Mouse (Mus musculus): Measurements from ENCODE around the gene Mcoln2. TPM values are rescaled to one million over a fixed set of nuclear protein-coding genes. Genes with fewer than 3 reads are reported as not detected.

Mcoln2 gene
- polyA plus RNA-seq, 1 experiment from 2014 or later = 0.84 TPM

- Histone ChIP-seq H3K36me3 (ENCODE audit: insufficient read depth, low read length) (no peaks in the 10 kb centered on the region), H3K27me3 (ENCODE audit: insufficient read depth, low read length) (no peaks in the 10 kb centered on the region), H3K4me3 (ENCODE audit: low read length) (no peak overlapping the region), H3K9me3 (ENCODE audit: low read length) (no peaks in the 10 kb centered on the region), H3K4me1 (ENCODE audit: insufficient read depth, low read length) (0 out of 2 replicates have a peak, but pooled peaks cover 3% of the 10 kb centered on the region), H3K4me2 (replicated peaks; ENCODE audit: low read depth, low read length) (no peak overlapping the region), H3K27ac (ENCODE audit: low read length) (no peak overlapping the region), H3K9ac (replicated peaks; ENCODE audit: low read length) (no peak overlapping the region)
- no peak for ATAC-seq (ENCODE audit: low FRiP score, low TSS enrichment)
- 35% methylated on average over 6 of the region's 6 CpGs for WGBS
Observed at GRCm38 (mm10) chr3:146196301-146196700, 46.7 kb downstream of the Mcoln2 start.

- Histone ChIP-seq H3K27me3 (ENCODE audit: insufficient read depth, low read length) (no peaks in the 10 kb centered on the region), H3K4me3 (ENCODE audit: low read length) (no peak overlapping the region), H3K36me3 (ENCODE audit: insufficient read depth, low read length) (no peaks in the 10 kb centered on the region), H3K9me3 (ENCODE audit: low read length) (no peaks in the 10 kb centered on the region), H3K4me2 (replicated peaks; ENCODE audit: low read depth, low read length) (no peak overlapping the region), H3K4me1 (ENCODE audit: insufficient read depth, low read length) (0 out of 2 replicates have a peak, but pooled peaks cover 3% of the 10 kb centered on the region), H3K9ac (replicated peaks; ENCODE audit: low read length) (no peak overlapping the region), H3K27ac (ENCODE audit: low read length) (no peak overlapping the region)
- no peak for ATAC-seq (ENCODE audit: low FRiP score, low TSS enrichment)
- 74% methylated on average over 17 of the region's 17 CpGs for WGBS
Observed at GRCm38 (mm10) chr3:146196780-146197743, 47.4 kb downstream of the Mcoln2 start.

DNA sequence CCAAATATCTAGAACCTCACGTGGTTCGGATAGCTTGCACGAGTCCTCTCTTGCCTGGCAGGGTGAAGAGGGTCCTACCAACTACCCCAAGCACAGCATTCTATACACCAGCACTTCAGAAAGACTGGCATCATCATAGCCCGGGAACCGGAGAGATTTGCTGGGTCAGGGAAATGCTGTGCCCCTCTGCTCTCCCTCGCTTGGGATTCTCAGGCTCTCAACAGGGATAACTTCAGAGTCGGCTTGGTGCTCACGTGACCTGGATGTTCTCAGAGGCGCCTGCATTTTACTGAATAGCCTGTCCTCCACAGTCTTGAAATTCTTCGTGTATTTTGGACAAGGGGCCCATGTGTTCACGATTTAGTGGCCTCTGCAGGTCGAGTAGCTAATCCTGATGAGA, 48.2 kb downstream of the Mcoln2 start:
- H3K27me3 ChIP-seq (ENCODE audit: insufficient read depth, low read length) = no peaks in the 10 kb centered on the region
- no peak overlapping the region for H3K27ac ChIP-seq (ENCODE audit: low read length)
- H3K9me3 ChIP-seq (ENCODE audit: low read length) = no peaks in the 10 kb centered on the region
- H3K4me1 ChIP-seq (ENCODE audit: insufficient read depth, low read length) = 0 out of 2 replicates have a peak, but pooled peaks cover 3% of the 10 kb centered on the region
- H3K36me3 ChIP-seq (ENCODE audit: insufficient read depth, low read length) = no peaks in the 10 kb centered on the region
- no peak overlapping the region for H3K9ac ChIP-seq (replicated peaks; ENCODE audit: low read length)
- H3K4me2 ChIP-seq (replicated peaks; ENCODE audit: low read depth, low read length) = no peak overlapping the region
- no peak overlapping the region for H3K4me3 ChIP-seq (ENCODE audit: low read length)
- WGBS = 86% methylated on average over 12 of the region's 12 CpGs
- no peak for ATAC-seq (ENCODE audit: low FRiP score, low TSS enrichment)

DNA sequence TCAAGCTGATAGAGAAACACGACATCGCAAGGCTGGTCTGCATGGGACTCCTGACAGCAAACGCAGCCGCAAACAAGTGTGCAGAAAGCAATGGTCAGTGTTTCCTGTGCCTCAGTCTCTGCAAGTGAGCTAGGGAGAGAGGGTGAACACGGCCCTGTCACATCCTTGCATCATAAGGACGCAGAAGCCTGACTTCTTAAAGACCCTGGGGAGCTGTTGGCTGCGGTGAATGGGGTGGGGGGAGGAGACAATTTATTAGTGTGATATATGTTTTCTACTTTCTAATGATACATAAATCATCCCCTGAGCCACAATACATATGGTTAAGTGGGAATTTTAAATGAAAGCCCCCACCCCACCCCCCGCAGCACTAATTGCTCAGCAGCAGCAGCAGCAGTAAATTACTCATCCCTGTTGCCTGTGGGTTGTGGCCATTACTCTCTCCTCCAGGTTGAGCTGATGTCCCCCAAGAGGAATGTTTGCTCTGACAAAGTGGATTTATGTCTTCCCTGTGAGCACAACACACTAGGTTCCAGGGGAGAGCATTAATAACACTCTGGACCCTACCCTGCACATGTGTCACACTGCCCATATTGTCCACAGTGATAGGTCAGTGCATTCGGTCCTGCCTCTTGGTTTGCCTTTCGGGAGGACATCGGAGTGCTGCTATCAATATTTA, 49.3 kb downstream of the Mcoln2 start:
- Histone ChIP-seq H3K27me3 (ENCODE audit: insufficient read depth, low read length) (no peaks in the 10 kb centered on the region), H3K4me1 (ENCODE audit: insufficient read depth, low read length) (0 out of 2 replicates have a peak, but pooled peaks cover 3% of the 10 kb centered on the region), H3K4me2 (replicated peaks; ENCODE audit: low read depth, low read length) (no peak overlapping the region), H3K36me3 (ENCODE audit: insufficient read depth, low read length) (no peaks in the 10 kb centered on the region), H3K4me3 (ENCODE audit: low read length) (no peak overlapping the region), H3K9ac (replicated peaks; ENCODE audit: low read length) (no peak overlapping the region), H3K9me3 (ENCODE audit: low read length) (no peaks in the 10 kb centered on the region), H3K27ac (ENCODE audit: low read length) (no peak overlapping the region)
- ATAC-seq (ENCODE audit: low FRiP score, low TSS enrichment) = peak; percentile 59; the same call in 1 of the 2 replicates
- 40% methylated on average over 11 of the region's 11 CpGs for WGBS

GRCm38 (mm10) chr3:146199486-146199885, 49.9 kb downstream of the Mcoln2 start:
- 0 out of 2 replicates have a peak, but pooled peaks cover 3% of the 10 kb centered on the region for H3K4me1 ChIP-seq (ENCODE audit: insufficient read depth, low read length)
- WGBS = 39% methylated on average over 3 of the region's 3 CpGs

DNA sequence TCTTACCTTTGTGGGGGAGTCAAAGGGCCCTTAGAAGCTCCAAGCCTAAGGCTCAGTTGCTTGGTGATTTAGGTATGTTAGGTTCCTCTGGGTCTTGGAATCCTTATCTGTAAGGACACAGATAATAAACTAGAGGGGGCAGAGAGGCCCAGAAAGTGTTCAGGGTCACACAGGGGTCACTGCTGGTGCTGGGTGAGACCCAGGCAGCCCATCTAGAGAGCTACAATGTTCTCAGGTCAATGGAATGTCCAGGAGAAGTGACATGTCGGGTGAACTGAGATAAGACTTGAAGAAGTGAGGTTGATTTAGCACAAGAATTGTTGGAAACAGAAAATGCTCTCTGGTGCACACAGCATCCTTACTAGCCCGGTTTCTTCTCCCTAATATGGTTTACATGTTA, 54.7 kb downstream of the Mcoln2 start:
- Histone ChIP-seq H3K27me3 (ENCODE audit: insufficient read depth, low read length) (no peaks in the 10 kb centered on the region), H3K4me3 (ENCODE audit: low read length) (no peak overlapping the region), H3K4me1 (ENCODE audit: insufficient read depth, low read length) (0 out of 2 replicates have a peak, but pooled peaks cover 3% of the 10 kb centered on the region), H3K27ac (ENCODE audit: low read length) (no peak overlapping the region), H3K9ac (replicated peaks; ENCODE audit: low read length) (no peak overlapping the region), H3K36me3 (ENCODE audit: insufficient read depth, low read length) (no peaks in the 10 kb centered on the region), H3K9me3 (ENCODE audit: low read length) (no peaks in the 10 kb centered on the region), H3K4me2 (replicated peaks; ENCODE audit: low read depth, low read length) (no peak overlapping the region)
- WGBS = 53% methylated on average over 2 of the region's 2 CpGs
- ATAC-seq (ENCODE audit: low FRiP score, low TSS enrichment) = no peak

More at GRCm38 (mm10) chr3:146199486-146199885, 49.9 kb downstream of the Mcoln2 start:
- ATAC-seq (ENCODE audit: low FRiP score, low TSS enrichment) = no peak
- H3K4me2 ChIP-seq (replicated peaks; ENCODE audit: low read depth, low read length) = no peak overlapping the region
- H3K4me3 ChIP-seq (ENCODE audit: low read length) = no peak overlapping the region
- no peaks in the 10 kb centered on the region for H3K9me3 ChIP-seq (ENCODE audit: low read length)
- H3K27me3 ChIP-seq (ENCODE audit: insufficient read depth, low read length) = no peaks in the 10 kb centered on the region
- H3K27ac ChIP-seq (ENCODE audit: low read length) = no peak overlapping the region
- H3K36me3 ChIP-seq (ENCODE audit: insufficient read depth, low read length) = no peaks in the 10 kb centered on the region
- no peak overlapping the region for H3K9ac ChIP-seq (replicated peaks; ENCODE audit: low read length)

DNA sequence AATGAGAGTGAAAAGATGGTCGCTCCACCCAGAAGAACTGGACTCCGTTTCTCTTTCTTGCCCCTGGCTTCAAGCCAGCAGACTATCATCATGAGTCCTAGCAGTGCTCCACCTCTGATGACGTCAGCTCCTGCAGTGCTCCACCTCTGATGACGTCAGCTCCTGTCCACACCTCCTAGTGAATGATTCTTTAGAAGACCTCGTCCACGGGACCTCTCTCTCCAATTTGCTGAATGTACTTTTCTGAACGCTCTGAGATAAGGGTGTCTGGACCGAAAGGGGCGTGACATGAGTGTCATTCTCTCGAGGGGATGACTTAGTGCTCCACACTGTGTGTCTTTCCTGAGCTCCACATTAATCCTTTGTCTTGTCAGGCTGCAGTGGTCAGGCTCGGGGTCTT, 55.7 kb downstream of the Mcoln2 start:
- Histone ChIP-seq H3K9ac (replicated peaks; ENCODE audit: low read length) (no peak overlapping the region), H3K9me3 (ENCODE audit: low read length) (no peaks in the 10 kb centered on the region), H3K4me1 (ENCODE audit: insufficient read depth, low read length) (no peaks in the 10 kb centered on the region), H3K27me3 (ENCODE audit: insufficient read depth, low read length) (no peaks in the 10 kb centered on the region), H3K4me2 (replicated peaks; ENCODE audit: low read depth, low read length) (no peak overlapping the region), H3K36me3 (ENCODE audit: insufficient read depth, low read length) (no peaks in the 10 kb centered on the region), H3K27ac (ENCODE audit: low read length) (no peak overlapping the region), H3K4me3 (ENCODE audit: low read length) (no peak overlapping the region)
- no peak for ATAC-seq (ENCODE audit: low FRiP score, low TSS enrichment)
- WGBS = 67% methylated on average over 11 of the region's 11 CpGs

DNA sequence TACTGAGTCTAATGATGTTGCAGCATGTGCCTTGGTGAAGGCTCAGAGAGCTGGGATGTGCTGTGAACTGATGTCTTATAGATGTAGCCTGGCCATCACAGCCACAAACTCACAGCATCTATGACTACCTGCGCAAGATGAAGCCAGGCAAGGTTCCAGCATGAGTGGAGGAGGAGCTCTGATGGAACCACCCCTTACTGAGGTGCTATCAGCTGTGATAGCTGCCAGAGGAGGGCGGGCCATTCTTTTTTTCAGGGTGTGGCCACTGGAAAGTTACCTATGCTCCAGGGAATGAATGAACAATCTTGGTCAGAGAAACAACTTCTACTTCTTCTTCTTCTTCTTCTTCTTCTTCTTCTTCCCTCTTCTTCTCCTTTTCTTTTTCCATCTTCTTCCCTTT, 57.0 kb downstream of the Mcoln2 start:
- 79% methylated on average over 2 of the region's 2 CpGs for WGBS
- Histone ChIP-seq H3K4me2 (replicated peaks; ENCODE audit: low read depth, low read length) (no peak overlapping the region), H3K4me1 (ENCODE audit: insufficient read depth, low read length) (no peaks in the 10 kb centered on the region), H3K9me3 (ENCODE audit: low read length) (no peaks in the 10 kb centered on the region), H3K4me3 (ENCODE audit: low read length) (no peak overlapping the region), H3K36me3 (ENCODE audit: insufficient read depth, low read length) (no peaks in the 10 kb centered on the region), H3K9ac (replicated peaks; ENCODE audit: low read length) (no peak overlapping the region), H3K27ac (ENCODE audit: low read length) (no peak overlapping the region), H3K27me3 (ENCODE audit: insufficient read depth, low read length) (no peaks in the 10 kb centered on the region)
- no peak for ATAC-seq (ENCODE audit: low FRiP score, low TSS enrichment)

- H3K36me3 ChIP-seq (ENCODE audit: insufficient read depth, low read length) = no peaks in the 10 kb centered on the region
- 60% methylated on average over 2 of the region's 2 CpGs for WGBS
- H3K4me1 ChIP-seq (ENCODE audit: insufficient read depth, low read length) = no peaks in the 10 kb centered on the region
- no peak overlapping the region for H3K9ac ChIP-seq (replicated peaks; ENCODE audit: low read length)
- no peak for ATAC-seq (ENCODE audit: low FRiP score, low TSS enrichment)
- H3K27me3 ChIP-seq (ENCODE audit: insufficient read depth, low read length) = no peaks in the 10 kb centered on the region
- H3K4me3 ChIP-seq (ENCODE audit: low read length) = no peak overlapping the region
- H3K9me3 ChIP-seq (ENCODE audit: low read length) = no peaks in the 10 kb centered on the region
- H3K4me2 ChIP-seq (replicated peaks; ENCODE audit: low read depth, low read length) = no peak overlapping the region
- H3K27ac ChIP-seq (ENCODE audit: low read length) = no peak overlapping the region
Observed at GRCm38 (mm10) chr3:146207440-146207839, 57.8 kb downstream of the Mcoln2 start.

All from kidney, embryonic 16.5 days (tissue).